8 mouse cellular contexts compared by ENCODE assay signal in the genomic region with DNA sequence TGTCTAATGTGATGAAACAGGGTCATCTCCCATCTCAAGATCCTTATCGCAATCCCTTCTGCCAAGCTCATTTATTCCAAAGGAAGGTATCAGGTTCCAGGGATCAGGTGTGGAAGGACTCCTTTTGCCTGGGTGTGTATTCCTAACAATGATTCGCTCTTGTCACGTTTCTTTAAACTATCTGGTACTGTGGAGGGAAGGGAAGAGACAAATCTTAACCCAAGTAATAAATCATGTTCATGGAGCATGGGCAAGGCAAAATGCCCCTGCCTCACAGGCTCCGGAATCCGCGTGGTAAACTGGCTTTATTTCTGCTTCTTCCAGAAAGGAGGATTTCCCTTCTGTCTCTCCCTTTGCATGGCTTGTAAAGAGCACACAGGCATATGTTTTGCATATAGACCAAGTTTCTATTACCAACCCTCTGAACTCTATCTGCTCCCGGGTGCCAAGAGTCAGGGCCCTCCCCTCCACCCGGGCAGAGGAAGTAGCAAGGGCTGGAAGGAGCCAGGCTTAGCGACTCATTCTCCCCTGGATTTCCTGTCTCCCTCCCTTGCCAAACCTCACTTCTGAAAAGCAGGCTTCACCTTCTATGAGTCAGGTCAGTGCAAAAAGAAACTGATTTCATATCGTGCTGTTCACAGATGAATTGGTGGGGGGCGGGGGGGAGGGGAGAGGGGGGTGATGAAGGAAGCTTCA. TPM values are rescaled to one million over a fixed set of nuclear protein-coding genes. Genes with fewer than 3 reads are reported as not detected.
DNase-seq lines count a peak whose midpoint lies in the region; ATAC-seq and TF ChIP-seq lines count a peak whose summit lies in the region.

No protein-coding gene starts in this region.

- peak overlapping the region; percentile 38 for H3K4me2 ChIP-seq in lung, postnatal 0 days (replicated peaks; ENCODE audit: low read depth, low read length)
- peak overlapping the region; percentile 46 for H3K4me2 ChIP-seq in kidney, embryonic 15.5 days
- no peak overlapping the region for H3K4me2 ChIP-seq in neural tube, embryonic 14.5 days (ENCODE audit: low read depth, low read length)

- no peaks in the 10 kb centered on the region for H3K9me3 ChIP-seq in lung, postnatal 0 days (ENCODE audit: low read length)
- H3K9me3 ChIP-seq in kidney, embryonic 15.5 days (replicated peaks): no peaks in the 10 kb centered on the region
- H3K9me3 ChIP-seq in neural tube, embryonic 14.5 days (ENCODE audit: control insufficient read depth, low read length): no peaks in the 10 kb centered on the region

- TF ChIP-seq EP300 in lung, postnatal 0 days (IDR thresholded peaks at IDR 0.05): no peak

- H3K4me3 ChIP-seq in lung, postnatal 0 days (ENCODE audit: low read depth, low read length): no peak overlapping the region
- no peak overlapping the region for H3K4me3 ChIP-seq in lung, adult 2 months (replicated peaks; ENCODE audit: extremely low read depth, low read depth, low read length)
- H3K4me3 ChIP-seq in kidney, embryonic 15.5 days (replicated peaks): peak overlapping the region; percentile 11; the same call in 1 of the 2 replicates
- H3K4me3 ChIP-seq in neural tube, embryonic 14.5 days (ENCODE audit: low read depth, low read length): no peak overlapping the region

- H3K4me1 ChIP-seq in lung, postnatal 0 days (ENCODE audit: insufficient read depth, low read depth, low read length): no peaks in the 10 kb centered on the region; the same call in 1 of the 2 replicates
- H3K4me1 ChIP-seq in lung, adult 2 months (ENCODE audit: control insufficient read depth, insufficient read depth, low read length): no peaks in the 10 kb centered on the region
- peaks cover 11% of the 10 kb centered on the region for H3K4me1 ChIP-seq in kidney, embryonic 15.5 days
- H3K4me1 ChIP-seq in neural tube, embryonic 14.5 days (ENCODE audit: control insufficient read depth, insufficient read depth, low read length): no peaks in the 10 kb centered on the region

- no peak for TF ChIP-seq CTCF in lung, postnatal 0 days (IDR thresholded peaks at IDR 0.05)
- no peak for TF ChIP-seq CTCF in lung, adult 2 months (IDR thresholded peaks at IDR 0.05; ENCODE audit: insufficient read depth, low read length)

- H3K27ac ChIP-seq in lung, postnatal 0 days (ENCODE audit: low read length): no peak overlapping the region
- peak overlapping the region; percentile 59 for H3K27ac ChIP-seq in kidney, embryonic 15.5 days
- H3K27ac ChIP-seq in neural tube, embryonic 14.5 days (ENCODE audit: low read depth, low read length): no peak overlapping the region

- no peaks in the 10 kb centered on the region for H3K36me3 ChIP-seq in lung, postnatal 0 days (ENCODE audit: insufficient read depth, low read length)
- H3K36me3 ChIP-seq in kidney, embryonic 15.5 days: no peaks in the 10 kb centered on the region
- no peaks in the 10 kb centered on the region for H3K36me3 ChIP-seq in neural tube, embryonic 14.5 days (ENCODE audit: control insufficient read depth, insufficient read depth, low read length)

- 35% methylated on average over 10 of the region's 11 CpGs for WGBS in lung, postnatal 0 days
- 31% methylated on average over 11 of the region's 11 CpGs for WGBS in lung, adult 2 months
- WGBS in kidney, embryonic 15.5 days: 28% methylated on average over 11 of the region's 11 CpGs
- WGBS in neural tube, embryonic 14.5 days: 71% methylated on average over 11 of the region's 11 CpGs

- DNase-seq in lung, postnatal 0 days (ENCODE audit: low spot score): peak; percentile 44
- DNase-seq in lung, adult 2 months: no peak
- DNase-seq in spleen, postnatal 10 days (ENCODE audit: low spot score in 2 of 2): no peak
- DNase-seq in gastrocnemius, adult 8-10 months (ENCODE audit: low spot score in 2 of 2): no peak
- no peak for DNase-seq in urinary bladder, postnatal 25 days (ENCODE audit: low spot score)

- H3K9ac ChIP-seq in lung, postnatal 0 days (replicated peaks; ENCODE audit: low read depth): no peak overlapping the region
- no peak overlapping the region for H3K9ac ChIP-seq in kidney, embryonic 15.5 days
- H3K9ac ChIP-seq in neural tube, embryonic 14.5 days (replicated peaks; ENCODE audit: low read depth, low read length): no peak overlapping the region

- no peak for TF ChIP-seq POLR2A in lung, adult 2 months (IDR thresholded peaks at IDR 0.05; ENCODE audit: borderline replicate concordance, extremely low read depth, low read depth, low read length)

- ATAC-seq in lung, postnatal 0 days: peak; percentile 78
- ATAC-seq in granulocyte monocyte progenitor cell, adult 5-6 weeks (replicated peaks; ENCODE audit: poor library complexity, severe bottlenecking): peak; percentile 86
- ATAC-seq in kidney, embryonic 15.5 days (replicated peaks; ENCODE audit: low FRiP score): peak; percentile 82
- ATAC-seq in neural tube, embryonic 14.5 days (ENCODE audit: low read depth): peak; percentile 24; the same call in 1 of the 2 replicates

- H3K27me3 ChIP-seq in lung, postnatal 0 days (replicated peaks; ENCODE audit: insufficient read depth, low read length): no peaks in the 10 kb centered on the region
- H3K27me3 ChIP-seq in kidney, embryonic 15.5 days: no peaks in the 10 kb centered on the region
- no peaks in the 10 kb centered on the region for H3K27me3 ChIP-seq in neural tube, embryonic 14.5 days (ENCODE audit: control insufficient read depth, insufficient read depth, low read length)

RNA-seq across cellular contexts. Expression of a gene that starts 26.6 kb away (rescaled TPM):
- polyA plus RNA-seq in lung, postnatal 0 days (2015; fragmentation: Nextera tagmentation; extraction: Ambion mirVana): 0.06 and 0.11 TPM in 2 replicates
- polyA plus RNA-seq in lung, adult 2 months (2012; rRNA removed): not detected in 2 replicates
- total RNA-seq in granulocyte monocyte progenitor cell, adult 5-6 weeks (2014; fragmentation: Nextera tagmentation): not detected in 2 replicates
- not detected in 2 replicates for total RNA-seq in granulocyte monocyte progenitor cell, adult 5-6 weeks (2017)
- not detected in 2 replicates for polyA plus RNA-seq in kidney, embryonic 15.5 days (2015; fragmentation: Nextera tagmentation; extraction: Ambion mirVana)
- polyA plus RNA-seq in neural tube, embryonic 14.5 days (2014; fragmentation: Nextera tagmentation; extraction: Ambion mirVana): 0.16 TPM in 1 of 2 replicates, not detected in the other
- not detected for total RNA-seq in gastrocnemius, adult 8-10 months (2022)

Comparison
In these comparisons a context has a peak if more than half of its experiments do, and no peak if none do; other contexts are left out.
1. ATAC-seq: peak in every context shown above with its lines; median percentile 86 in granulocyte monocyte progenitor cell, adult 5-6 weeks; 82 in kidney, embryonic 15.5 days; 78 in lung, postnatal 0 days; 24 in neural tube, embryonic 14.5 days.